Mouse (Mus musculus): ENCODE measurements at regions not wholly inside any gene's neighbourhood (a gene's known extent, or its start where the extent isn't known, plus 50 kb on each side); places are given as distances from the start of the nearest gene placed in this dataset.
A peak's percentile ranks its signal among the peaks of the same experiment; 100 is the strongest.

DNA sequence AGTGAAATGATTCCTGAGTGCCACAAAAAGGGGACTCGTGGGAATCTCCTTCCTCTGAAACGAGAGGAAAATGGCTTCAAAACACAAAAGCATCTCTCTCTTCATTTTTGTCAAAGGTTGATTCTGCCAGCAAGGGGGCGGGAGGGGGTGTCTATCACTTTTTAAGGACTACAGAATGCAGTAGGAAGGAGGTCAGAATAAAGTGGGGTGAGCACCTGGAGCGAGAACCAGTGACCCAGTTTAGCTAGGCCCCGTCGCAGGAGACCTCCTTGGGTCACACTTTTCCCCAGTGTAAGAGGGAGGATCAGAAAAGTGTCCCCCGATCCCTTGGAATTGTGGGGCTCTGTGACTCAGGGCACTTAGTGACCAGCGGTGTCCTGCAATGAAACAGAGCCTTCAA, 133.1 kb downstream of the Tgfb2 start:
- Histone ChIP-seq H3K9ac (ENCODE audit: low read length) (no peak overlapping the region), H3K4me2 (ENCODE audit: low read length) (no peak overlapping the region), H3K9me3 (replicated peaks; ENCODE audit: control insufficient read depth, low read length) (no peaks in the 10 kb centered on the region), H3K27ac (ENCODE audit: low read depth, low read length) (no peak overlapping the region), H3K27me3 (replicated peaks; ENCODE audit: control insufficient read depth, insufficient read depth, low read length) (no peaks in the 10 kb centered on the region), H3K4me3 (ENCODE audit: low read depth, low read length) (no peak overlapping the region), H3K36me3 (ENCODE audit: control insufficient read depth, insufficient read depth, low read length) (no peaks in the 10 kb centered on the region), H3K4me1 (ENCODE audit: control insufficient read depth, insufficient read depth, low read length) (no peaks in the 10 kb centered on the region)
- ATAC-seq (no peak), DNase-seq (ENCODE audit: low spot score) (no peak)
- WGBS: 86% methylated on average over 8 of the region's 8 CpGs

- peaks cover 2% of the 10 kb centered on the region; the same call in 1 of the 2 replicates for H3K4me1 ChIP-seq (ENCODE audit: control insufficient read depth, insufficient read depth, low read length)
- DNase-seq (ENCODE audit: low spot score) (no peak), ATAC-seq (no peak)
- WGBS: 66% methylated on average over 4 of the region's 4 CpGs
- no peaks in the 10 kb centered on the region for H3K36me3 ChIP-seq (ENCODE audit: control insufficient read depth, insufficient read depth, low read length)
- H3K4me2 ChIP-seq (ENCODE audit: low read length): no peak overlapping the region
- no peaks in the 10 kb centered on the region for H3K27me3 ChIP-seq (replicated peaks; ENCODE audit: control insufficient read depth, insufficient read depth, low read length)
- no peaks in the 10 kb centered on the region for H3K9me3 ChIP-seq (replicated peaks; ENCODE audit: control insufficient read depth, low read length)
- H3K27ac ChIP-seq (ENCODE audit: low read depth, low read length): no peak overlapping the region
- no peak overlapping the region for H3K9ac ChIP-seq (ENCODE audit: low read length)
- H3K4me3 ChIP-seq (ENCODE audit: low read depth, low read length): no peak overlapping the region
Measured at GRCm38 (mm10) chr1:186572092-186572491, 133.7 kb downstream of the Tgfb2 start.

- H3K36me3 ChIP-seq (ENCODE audit: control insufficient read depth, insufficient read depth, low read length): no peaks in the 10 kb centered on the region
- no peak for ATAC-seq
- H3K27ac ChIP-seq (ENCODE audit: low read depth, low read length): no peak overlapping the region
- H3K27me3 ChIP-seq (replicated peaks; ENCODE audit: control insufficient read depth, insufficient read depth, low read length): no peaks in the 10 kb centered on the region
- peaks cover 3% of the 10 kb centered on the region; the same call in 1 of the 2 replicates for H3K4me1 ChIP-seq (ENCODE audit: control insufficient read depth, insufficient read depth, low read length)
- no peak overlapping the region for H3K4me2 ChIP-seq (ENCODE audit: low read length)
- H3K4me3 ChIP-seq (ENCODE audit: low read depth, low read length): no peak overlapping the region
- H3K9me3 ChIP-seq (replicated peaks; ENCODE audit: control insufficient read depth, low read length): no peaks in the 10 kb centered on the region
- DNase-seq (ENCODE audit: low spot score): no peak
- 84% methylated on average over 4 of the region's 4 CpGs for WGBS
- no peak overlapping the region for H3K9ac ChIP-seq (ENCODE audit: low read length)
Measured at GRCm38 (mm10) chr1:186568496-186568895, 137.3 kb downstream of the Tgfb2 start.

GRCm38 (mm10) chr1:186568076-186568475, 137.7 kb downstream of the Tgfb2 start:
- ATAC-seq: no peak
- 56% methylated on average over 6 of the region's 6 CpGs for WGBS
- Histone ChIP-seq H3K27ac (ENCODE audit: low read depth, low read length) (no peak overlapping the region), H3K4me2 (ENCODE audit: low read length) (no peak overlapping the region), H3K4me3 (ENCODE audit: low read depth, low read length) (no peak overlapping the region), H3K4me1 (ENCODE audit: control insufficient read depth, insufficient read depth, low read length) (peaks cover 3% of the 10 kb centered on the region; the same call in 1 of the 2 replicates), H3K27me3 (replicated peaks; ENCODE audit: control insufficient read depth, insufficient read depth, low read length) (no peaks in the 10 kb centered on the region), H3K9ac (ENCODE audit: low read length) (no peak overlapping the region), H3K36me3 (ENCODE audit: control insufficient read depth, insufficient read depth, low read length) (no peaks in the 10 kb centered on the region), H3K9me3 (replicated peaks; ENCODE audit: control insufficient read depth, low read length) (no peaks in the 10 kb centered on the region)
- peak; percentile 8 for DNase-seq (ENCODE audit: low spot score)

DNA sequence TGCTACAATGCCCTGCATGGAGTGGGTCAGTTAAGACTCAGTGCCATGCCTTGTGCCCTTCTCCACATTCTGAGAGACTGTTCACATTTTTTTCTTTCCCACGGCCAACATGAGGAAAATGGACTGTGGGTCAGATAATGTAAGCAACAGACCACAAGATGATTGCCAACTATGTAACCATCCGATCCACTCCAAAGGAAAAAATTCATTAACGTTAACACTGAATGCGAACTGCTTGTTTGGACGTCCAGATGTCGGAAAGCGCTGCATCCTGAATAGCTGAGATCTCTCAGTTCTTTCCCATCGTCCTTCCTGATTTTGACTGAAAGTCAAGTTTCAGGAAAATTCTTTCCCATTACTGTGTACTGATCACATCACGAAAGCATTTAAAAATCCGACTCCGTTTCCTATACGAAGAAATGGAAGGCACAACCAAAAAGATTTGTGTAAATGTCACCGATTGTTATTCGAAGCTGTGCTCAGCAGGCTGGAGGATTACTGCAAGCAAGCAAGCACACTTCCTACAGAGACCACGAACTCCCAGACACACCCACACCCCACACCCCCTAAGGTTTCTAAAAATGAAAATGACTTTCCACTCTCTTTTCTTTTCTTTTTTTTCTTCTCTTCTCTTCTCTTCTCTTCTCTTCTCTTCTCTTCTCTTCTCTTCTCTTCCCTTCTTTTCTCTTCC, 138.5 kb downstream of the Tgfb2 start:
- H3K9me3 ChIP-seq (replicated peaks; ENCODE audit: control insufficient read depth, low read length): no peaks in the 10 kb centered on the region
- no peaks in the 10 kb centered on the region for H3K36me3 ChIP-seq (ENCODE audit: control insufficient read depth, insufficient read depth, low read length)
- ATAC-seq: no peak
- no peak overlapping the region for H3K27ac ChIP-seq (ENCODE audit: low read depth, low read length)
- DNase-seq (ENCODE audit: low spot score): peak; percentile 3
- no peaks in the 10 kb centered on the region for H3K27me3 ChIP-seq (replicated peaks; ENCODE audit: control insufficient read depth, insufficient read depth, low read length)
- 11% methylated on average over 15 of the region's 15 CpGs for WGBS
- peaks cover 3% of the 10 kb centered on the region; the same call in 1 of the 2 replicates for H3K4me1 ChIP-seq (ENCODE audit: control insufficient read depth, insufficient read depth, low read length)
- no peak overlapping the region for H3K9ac ChIP-seq (ENCODE audit: low read length)
- no peak overlapping the region for H3K4me3 ChIP-seq (ENCODE audit: low read depth, low read length)
- no peak overlapping the region; the same call in 1 of the 2 replicates for H3K4me2 ChIP-seq (ENCODE audit: low read length)

- 38% methylated on average over 3 of the region's 3 CpGs for WGBS
- Histone ChIP-seq H3K4me3 (ENCODE audit: low read depth, low read length) (no peak overlapping the region), H3K4me2 (ENCODE audit: low read length) (no peak overlapping the region), H3K36me3 (ENCODE audit: control insufficient read depth, insufficient read depth, low read length) (no peaks in the 10 kb centered on the region), H3K9ac (ENCODE audit: low read length) (no peak overlapping the region), H3K9me3 (replicated peaks; ENCODE audit: control insufficient read depth, low read length) (no peaks in the 10 kb centered on the region), H3K27ac (ENCODE audit: low read depth, low read length) (no peak overlapping the region), H3K27me3 (replicated peaks; ENCODE audit: control insufficient read depth, insufficient read depth, low read length) (no peaks in the 10 kb centered on the region), H3K4me1 (ENCODE audit: control insufficient read depth, insufficient read depth, low read length) (peaks cover under 1% of the 10 kb centered on the region; the same call in 1 of the 2 replicates)
- ATAC-seq: 0 out of 2 replicates have a peak, but pooled peaks have one; percentile 23
- peak; percentile 10 for DNase-seq (ENCODE audit: low spot score)
Measured at GRCm38 (mm10) chr1:186562027-186562426, 143.8 kb downstream of the Tgfb2 start.

DNA sequence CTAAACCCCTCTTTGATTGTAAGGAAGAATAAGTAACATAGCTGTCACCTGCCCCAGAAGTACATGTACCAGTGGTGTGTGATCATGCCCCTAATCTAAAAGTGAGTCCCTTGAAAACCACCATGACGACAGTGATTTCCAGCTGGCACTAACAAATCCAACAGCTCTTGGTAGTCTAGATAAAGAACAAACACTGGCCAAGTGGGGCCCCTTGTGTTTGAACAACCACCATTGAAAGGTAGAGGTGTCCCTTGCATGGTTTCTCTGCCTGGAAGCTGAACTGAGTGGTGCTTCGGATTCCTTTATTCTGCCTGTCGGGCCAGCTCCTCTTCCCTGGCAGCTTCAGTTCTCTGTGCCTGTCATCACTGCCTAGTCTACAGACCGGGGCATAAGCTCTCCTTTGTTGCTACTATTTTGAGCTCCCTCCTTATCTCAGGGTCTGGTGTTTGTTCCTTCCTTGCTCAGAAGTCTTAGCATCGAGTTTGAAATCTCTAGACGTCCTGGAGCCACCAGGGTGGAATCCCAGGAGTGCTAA, 150.3 kb downstream of the Tgfb2 start:
- WGBS: 57% methylated on average over 6 of the region's 6 CpGs
- H3K27me3 ChIP-seq (replicated peaks; ENCODE audit: control insufficient read depth, insufficient read depth, low read length): no peaks in the 10 kb centered on the region
- H3K9me3 ChIP-seq (replicated peaks; ENCODE audit: control insufficient read depth, low read length): no peaks in the 10 kb centered on the region
- H3K9ac ChIP-seq (ENCODE audit: low read length): no peak overlapping the region
- no peak overlapping the region for H3K27ac ChIP-seq (ENCODE audit: low read depth, low read length)
- ATAC-seq: no peak
- no peak overlapping the region for H3K4me2 ChIP-seq (ENCODE audit: low read length)
- DNase-seq (ENCODE audit: low spot score): no peak
- no peaks in the 10 kb centered on the region for H3K4me1 ChIP-seq (ENCODE audit: control insufficient read depth, insufficient read depth, low read length)
- H3K4me3 ChIP-seq (ENCODE audit: low read depth, low read length): no peak overlapping the region
- H3K36me3 ChIP-seq (ENCODE audit: control insufficient read depth, insufficient read depth, low read length): no peaks in the 10 kb centered on the region

GRCm38 (mm10) chr1:186554520-186555010, 151.2 kb downstream of the Tgfb2 start:
- H3K27ac ChIP-seq (ENCODE audit: low read depth, low read length): no peak overlapping the region
- no peaks in the 10 kb centered on the region for H3K36me3 ChIP-seq (ENCODE audit: control insufficient read depth, insufficient read depth, low read length)
- no peak for ATAC-seq
- no peaks in the 10 kb centered on the region for H3K9me3 ChIP-seq (replicated peaks; ENCODE audit: control insufficient read depth, low read length)
- WGBS: 81% methylated on average over 7 of the region's 7 CpGs
- DNase-seq (ENCODE audit: low spot score): peak; percentile 24
- H3K4me1 ChIP-seq (ENCODE audit: control insufficient read depth, insufficient read depth, low read length): no peaks in the 10 kb centered on the region
- H3K4me2 ChIP-seq (ENCODE audit: low read length): no peak overlapping the region
- no peak overlapping the region for H3K4me3 ChIP-seq (ENCODE audit: low read depth, low read length)
- no peaks in the 10 kb centered on the region for H3K27me3 ChIP-seq (replicated peaks; ENCODE audit: control insufficient read depth, insufficient read depth, low read length)
- H3K9ac ChIP-seq (ENCODE audit: low read length): no peak overlapping the region

DNA sequence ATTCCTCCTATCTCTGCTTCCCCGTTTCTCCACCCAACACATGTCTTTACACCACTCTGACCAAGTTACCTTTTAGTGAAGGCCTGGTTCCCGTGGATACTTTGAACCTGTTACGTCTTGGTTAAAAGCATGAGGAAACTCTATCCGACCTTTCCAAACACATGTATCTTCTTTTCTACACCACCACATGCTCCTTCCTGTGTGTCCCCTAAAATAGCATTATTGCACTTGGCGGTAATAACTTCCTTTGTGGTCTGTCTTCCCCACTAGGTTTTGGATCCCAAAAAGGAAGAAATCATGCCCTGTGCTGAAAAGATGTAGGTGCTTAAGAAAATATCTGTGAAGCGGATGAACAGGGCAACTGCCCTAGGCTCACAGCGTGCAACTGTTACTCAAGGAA, 153.1 kb downstream of the Tgfb2 start:
- DNase-seq (ENCODE audit: low spot score) (no peak), ATAC-seq (no peak)
- H3K9me3 ChIP-seq (replicated peaks; ENCODE audit: control insufficient read depth, low read length): no peaks in the 10 kb centered on the region
- 92% methylated on average over 7 of the region's 7 CpGs for WGBS
- H3K27me3 ChIP-seq (replicated peaks; ENCODE audit: control insufficient read depth, insufficient read depth, low read length): no peaks in the 10 kb centered on the region
- no peak overlapping the region for H3K9ac ChIP-seq (ENCODE audit: low read length)
- H3K36me3 ChIP-seq (ENCODE audit: control insufficient read depth, insufficient read depth, low read length): no peaks in the 10 kb centered on the region
- H3K4me3 ChIP-seq (ENCODE audit: low read depth, low read length): no peak overlapping the region
- H3K4me1 ChIP-seq (ENCODE audit: control insufficient read depth, insufficient read depth, low read length): no peaks in the 10 kb centered on the region
- no peak overlapping the region for H3K27ac ChIP-seq (ENCODE audit: low read depth, low read length)
- H3K4me2 ChIP-seq (ENCODE audit: low read length): no peak overlapping the region

Measured in forebrain, embryonic 14.5 days (tissue).